Mouse (Mus musculus) sigmoid colon, adult 10 weeks (tissue): ENCODE results near the gene Pthlh. TPM values are rescaled to one million over a fixed set of nuclear protein-coding genes. Genes with fewer than 3 reads are reported as not detected.

Experiments used
- polyA plus RNA-seq: library from polyadenylated mRNA; stranded (reverse); fragments of 350-450 nt; fragmentation: Illumina TruSeq; extraction: RNeasy Lipid Tissue Mini Kit (QIAGEN cat#74804); gene quantifications from one replicate; pipeline ENCODE4 v1.2.3, GENCODE M21; 2014; ENCODE audit warnings: low read depth, low replicate concordance

The Pthlh gene
- 0.73 TPM for polyA plus RNA-seq

DNA sequence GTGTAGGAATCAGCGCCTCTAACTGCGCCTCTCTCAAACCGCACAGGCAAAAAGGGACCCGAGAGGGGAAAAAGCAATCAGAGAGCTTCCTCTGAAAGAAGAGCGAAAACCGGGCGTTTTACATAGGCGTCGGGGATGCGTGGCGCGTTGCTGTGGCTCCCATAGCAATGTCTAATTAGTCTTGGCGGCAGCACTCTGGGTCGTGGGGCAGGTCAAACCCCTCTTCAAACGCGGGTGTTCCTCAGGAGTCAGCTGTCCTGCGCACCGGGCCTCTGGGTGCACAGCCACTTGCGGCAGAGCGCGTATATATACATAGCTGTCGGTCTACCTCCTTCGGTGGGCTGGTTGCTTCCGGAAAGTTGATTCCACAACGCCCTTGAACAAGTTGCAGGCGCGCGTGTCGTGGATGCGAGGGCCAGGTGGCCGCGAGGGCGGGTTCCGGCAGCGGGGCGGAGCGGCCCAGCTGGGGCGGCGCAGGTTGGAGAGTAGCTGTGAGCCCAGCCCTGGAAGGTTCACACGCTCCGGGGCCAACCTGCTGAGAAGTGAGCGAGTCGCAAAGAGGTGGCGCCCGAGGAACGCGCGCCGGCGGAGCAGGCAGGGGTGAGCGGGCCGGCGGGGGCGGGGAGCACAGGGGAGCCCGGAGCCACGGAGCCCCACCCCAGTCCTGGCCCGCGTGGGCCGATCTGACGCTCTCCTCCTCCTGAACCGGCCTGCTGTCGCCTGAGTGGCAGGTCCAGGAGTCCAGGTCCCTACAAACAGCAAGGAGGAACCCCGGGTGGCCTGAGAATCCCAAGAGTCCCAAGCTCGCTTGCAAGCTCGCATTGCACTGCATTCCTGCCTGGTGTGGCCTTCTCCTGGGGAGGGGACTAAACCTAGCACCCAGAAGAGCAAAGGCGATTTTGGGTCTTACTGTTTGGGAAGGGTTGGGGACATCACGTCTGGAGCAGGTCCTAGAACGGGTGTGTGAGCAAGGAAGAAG is at the start of gene Pthlh:
Pthlh (minus strand) TSS at position 597 of the 979 bp plus-strand sequence.

Other genes with a start within 250 kb of the Pthlh start
- gene Rep15, start 231.6 kb downstream of the Pthlh start, polyA plus RNA-seq = 245 TPM
- 33.5 TPM for gene Mrps35, start 221.4 kb downstream of the Pthlh start, polyA plus RNA-seq
- gene Mansc4, start 177.2 kb downstream of the Pthlh start, polyA plus RNA-seq = not detected
- 20.3 TPM for gene Klhl42, start 172.8 kb downstream of the Pthlh start, polyA plus RNA-seq
- 25.8 TPM for gene Ccdc91, start 211.6 kb upstream of the Pthlh start, polyA plus RNA-seq